Mouse (Mus musculus) left cerebral cortex, postnatal 14 days (tissue): Measurements from ENCODE around the gene Rnf150. TPM values are rescaled to one million over a fixed set of nuclear protein-coding genes. Genes with fewer than 3 reads are reported as not detected.

Experiments
- DNase-seq, 2 experiments: peaks; one replicate each; pipeline ENCODE4 v3.0.0; 2021 to 2022; ENCODE audit warnings: low spot score in 2 of 2, mixed read lengths in 1 of 2
- intact Hi-C: fragments of 180-260 bp; cut with DNase I; formaldehyde crosslinking; loops from one replicate; pipeline ENCODE4 v1.15.1; 2025
- total RNA-seq, 2 experiments: library from RNA; stranded (reverse); gene quantifications; 2 replicates each; pipeline ENCODE4 v1.2.3; 2021

Rnf150 gene
- total RNA-seq, 2 experiments from 2014 or later: 33.0 to 35.0 TPM

DNA sequence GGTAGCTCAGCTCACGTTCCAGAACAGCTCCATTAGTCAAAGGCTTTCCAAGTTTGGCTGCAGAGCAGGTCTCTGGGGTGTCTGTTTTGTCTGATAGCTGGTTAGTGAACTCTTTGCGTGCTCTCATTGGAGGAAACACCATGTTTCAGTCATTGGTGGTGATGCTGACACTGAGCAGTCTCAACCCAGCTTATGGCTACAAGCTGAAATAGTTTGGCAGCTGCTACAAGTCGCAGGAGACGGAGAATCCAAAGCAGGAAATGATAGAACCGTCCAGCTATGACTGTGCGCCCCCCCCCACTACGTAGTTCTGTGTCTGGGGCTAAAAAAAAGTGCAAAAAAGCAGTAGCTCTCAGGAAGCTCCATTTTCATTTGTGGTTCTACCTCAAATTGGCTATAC is 12.0 kb downstream of the Rnf150 start:
- intact Hi-C loops: no loop called here
- no peak for DNase-seq

DNA sequence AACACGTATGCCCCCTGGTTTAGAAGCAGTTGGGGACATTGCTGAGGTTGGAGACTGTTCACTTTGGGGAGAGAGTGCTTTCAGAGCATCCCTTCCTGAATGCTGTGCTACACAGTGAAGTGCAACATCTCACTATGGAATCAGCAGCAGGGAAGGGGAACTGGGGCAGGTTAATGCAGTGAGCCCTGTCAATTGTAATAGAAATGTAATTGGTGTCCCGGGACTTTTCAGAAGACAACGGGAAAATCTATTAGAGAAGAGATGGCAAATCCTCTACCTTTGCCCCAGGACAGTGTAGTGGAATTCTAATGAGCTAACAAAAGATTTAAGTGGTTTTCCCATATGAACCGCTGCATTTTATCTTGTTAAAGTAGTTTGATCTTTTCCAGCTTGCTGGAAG is 21.3 kb downstream of the Rnf150 start:
- no peak for DNase-seq
- intact Hi-C loops: no loop called here

DNA sequence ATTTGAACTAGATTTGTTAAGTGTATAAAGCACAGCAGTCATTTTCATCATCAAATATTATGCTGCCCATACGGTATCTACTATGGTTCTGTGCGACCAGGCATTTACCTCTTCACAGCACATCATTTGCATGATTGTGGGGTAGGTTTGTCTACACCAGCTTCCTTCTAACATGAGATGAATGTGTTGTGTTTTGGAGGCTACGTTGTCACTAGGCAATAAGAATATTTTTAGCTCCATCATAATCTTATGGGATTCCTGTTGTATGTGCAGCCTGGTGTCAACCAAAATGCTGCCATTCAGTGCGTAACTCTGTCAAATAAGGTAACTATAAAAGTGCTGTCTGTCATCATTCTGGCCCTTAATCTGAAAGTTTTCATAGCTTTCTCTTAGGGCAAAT is 24.1 kb downstream of the Rnf150 start:
- intact Hi-C loops: no loop called here
- DNase-seq: no peak

DNA sequence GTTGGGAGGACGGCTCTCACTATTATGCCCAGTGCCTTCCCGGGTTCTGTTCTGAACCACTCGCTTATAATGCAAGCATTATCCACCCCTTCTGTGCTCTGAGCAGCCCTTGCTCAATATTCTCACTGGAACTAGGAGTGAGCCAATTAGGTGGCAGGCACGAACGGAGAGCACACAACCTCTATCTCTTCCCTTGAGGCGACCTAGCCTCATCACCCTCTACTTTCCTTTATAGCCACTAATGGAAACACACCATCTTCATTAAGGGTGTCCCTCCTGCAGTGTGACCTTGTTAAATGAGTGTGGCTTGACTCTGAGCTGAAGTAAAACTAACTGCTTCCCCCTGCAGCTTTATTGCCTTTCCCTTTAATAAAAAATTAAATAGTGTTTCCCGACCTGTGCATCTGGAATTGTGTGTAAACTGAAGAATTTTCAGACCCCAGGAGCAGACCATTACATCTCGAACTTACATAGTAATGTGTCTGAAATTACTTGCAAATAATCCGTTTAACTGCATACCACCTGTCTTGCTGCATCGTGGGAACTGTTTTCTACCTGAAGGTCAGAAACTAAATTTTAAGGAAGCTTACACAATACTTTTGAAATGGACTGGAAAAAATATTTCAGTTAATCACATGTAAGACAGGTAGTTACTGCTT is 26.0 kb downstream of the Rnf150 start:
- no peak for DNase-seq
- intact Hi-C loops: no loop called here

DNA sequence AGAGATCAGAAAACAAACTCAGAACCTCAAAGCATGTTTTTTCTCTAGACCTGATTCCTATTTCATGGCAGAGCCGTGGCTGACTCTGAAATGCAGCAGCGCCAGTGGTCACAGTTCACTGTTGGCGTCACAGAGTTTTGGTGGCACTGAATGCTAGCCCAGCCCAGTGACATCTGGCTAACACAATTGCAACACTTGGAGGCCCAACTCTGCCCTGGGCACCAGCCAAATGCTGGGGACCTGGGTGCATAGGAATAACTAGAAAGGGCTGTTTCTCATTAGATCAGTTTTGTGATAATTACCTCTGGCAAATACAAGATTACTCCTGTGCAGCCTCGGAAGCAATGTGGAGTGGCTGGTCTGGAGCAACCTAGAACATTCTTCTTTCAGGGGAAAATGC is 31.9 kb downstream of the Rnf150 start:
- DNase-seq: no peak
- intact Hi-C loops: no loop called here

DNA sequence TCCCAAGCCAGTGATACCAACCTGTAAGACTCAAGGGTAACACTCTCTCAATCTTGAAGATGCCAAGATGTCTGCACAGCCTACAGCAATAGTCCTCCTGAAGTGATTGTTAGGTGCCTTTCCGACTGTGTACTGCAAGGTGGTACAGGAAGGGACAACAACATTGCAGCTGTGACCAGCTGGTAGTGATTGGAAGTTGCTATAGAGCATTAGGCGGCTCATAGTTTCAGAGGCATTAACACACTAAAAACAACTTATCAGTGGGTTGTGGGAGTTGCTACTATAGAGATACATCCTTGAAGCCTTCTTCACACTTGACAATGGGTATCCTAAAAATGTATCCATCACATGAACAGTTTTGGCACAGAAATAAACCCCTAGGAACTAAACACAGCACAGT is 33.6 kb downstream of the Rnf150 start:
- no peak for DNase-seq
- intact Hi-C loops: no loop called here

DNA sequence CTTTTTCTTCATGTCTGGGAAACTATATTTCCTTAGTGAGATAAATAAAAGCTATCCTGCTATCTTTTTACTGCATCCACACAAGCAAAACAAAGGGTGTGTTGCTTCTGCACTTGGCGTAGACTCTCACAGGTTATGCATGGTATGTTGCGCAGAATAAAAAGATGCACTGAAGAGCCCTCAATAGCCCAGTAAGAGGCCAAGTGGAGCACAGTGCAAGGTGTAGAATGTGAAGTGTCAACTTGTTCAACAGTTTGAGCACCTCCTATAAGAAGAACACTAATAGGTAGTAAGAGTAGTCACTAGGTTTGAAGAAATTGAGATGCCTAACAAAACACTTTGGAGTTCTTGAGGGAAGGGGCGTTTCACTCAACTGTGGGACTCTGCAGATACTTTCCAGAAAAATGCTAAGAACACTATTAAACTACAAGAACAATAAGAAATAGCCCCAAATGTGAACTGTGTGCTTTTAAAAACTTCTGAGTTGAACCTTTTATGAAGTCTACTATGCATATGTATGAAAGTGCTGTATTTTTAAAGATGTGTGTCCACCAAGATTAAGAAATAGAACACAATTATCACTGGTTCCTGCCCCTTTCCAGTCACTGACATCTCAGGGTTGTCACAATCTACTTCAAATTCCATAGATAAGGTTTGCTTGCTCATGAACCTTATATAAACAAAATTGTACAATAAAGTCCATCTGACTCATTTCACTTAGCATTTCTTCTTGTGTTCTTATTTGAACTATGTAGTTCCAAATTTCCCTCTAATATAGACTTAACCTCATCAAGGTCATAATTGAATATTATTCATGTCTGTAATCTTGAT is 34.7 kb downstream of the Rnf150 start:
- intact Hi-C loops: no loop called here
- DNase-seq: no peak

DNA sequence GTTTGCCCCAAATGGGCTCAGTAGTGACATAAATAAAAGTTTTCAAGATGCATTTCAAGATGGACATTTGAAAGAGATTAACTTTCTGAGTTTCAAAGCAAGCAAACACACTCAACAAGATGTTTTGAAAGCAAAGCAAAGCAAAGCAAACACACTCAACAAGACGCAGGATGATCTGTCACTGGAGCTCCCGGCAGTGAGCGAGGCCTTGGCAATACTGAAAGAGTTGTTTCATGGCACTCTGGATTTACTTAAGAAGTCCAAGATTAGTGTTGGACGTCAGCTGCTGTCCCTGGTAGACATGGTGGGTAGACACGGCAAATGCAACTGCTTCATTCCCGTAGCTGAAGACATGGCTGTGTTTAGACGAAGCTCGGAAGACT is 35.3 kb downstream of the Rnf150 start:
- DNase-seq: no peak
- intact Hi-C loops: no loop called here

DNA sequence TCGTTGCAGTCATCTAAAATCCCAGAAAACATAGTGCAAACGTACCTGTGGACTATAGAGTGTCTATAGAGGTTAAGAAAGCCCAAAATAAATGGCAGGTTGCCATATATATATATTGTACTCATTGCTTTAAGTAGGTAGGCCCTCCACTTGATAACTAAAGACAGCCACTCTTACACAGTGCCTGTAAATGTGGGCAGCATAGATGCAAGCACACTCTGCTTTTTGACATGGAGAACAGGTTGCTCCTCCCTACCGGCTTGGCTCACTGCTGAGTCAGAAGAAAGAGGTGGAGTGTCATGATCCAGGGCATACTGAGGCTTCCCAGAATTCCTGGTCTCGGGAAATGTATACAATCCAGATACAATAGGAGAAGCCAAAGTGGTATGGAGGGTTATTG is 37.8 kb downstream of the Rnf150 start:
- DNase-seq: no peak
- intact Hi-C loops: no loop called here

DNA sequence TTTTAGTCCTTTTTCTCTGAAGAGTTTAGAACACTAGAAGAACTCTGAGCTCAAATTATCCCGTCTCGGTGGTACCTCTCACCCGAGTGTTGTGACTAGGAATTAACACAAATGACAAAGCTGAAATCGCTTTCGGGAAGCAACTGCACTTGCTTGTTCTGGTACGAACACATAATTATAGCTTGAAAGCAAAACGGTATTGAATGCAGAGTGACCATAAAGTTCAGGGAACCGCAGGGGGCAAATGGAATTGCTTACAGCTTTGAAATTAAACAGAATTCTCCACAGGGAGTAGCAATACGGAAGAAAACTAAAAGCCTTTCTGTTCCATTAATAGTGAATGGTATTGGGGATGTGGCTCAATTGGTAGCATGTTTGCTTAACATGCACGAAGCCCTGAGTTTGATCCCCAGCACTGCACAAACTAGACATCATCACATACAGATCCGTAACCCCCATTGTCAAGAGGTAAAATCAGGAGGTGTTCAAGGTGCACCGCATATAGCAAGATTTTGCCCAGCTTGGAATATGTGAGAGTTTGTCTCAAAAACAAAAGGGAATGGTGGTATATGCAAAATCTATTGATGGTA is 38.5 kb downstream of the Rnf150 start:
- intact Hi-C loops: no loop called here
- DNase-seq: no peak

DNA sequence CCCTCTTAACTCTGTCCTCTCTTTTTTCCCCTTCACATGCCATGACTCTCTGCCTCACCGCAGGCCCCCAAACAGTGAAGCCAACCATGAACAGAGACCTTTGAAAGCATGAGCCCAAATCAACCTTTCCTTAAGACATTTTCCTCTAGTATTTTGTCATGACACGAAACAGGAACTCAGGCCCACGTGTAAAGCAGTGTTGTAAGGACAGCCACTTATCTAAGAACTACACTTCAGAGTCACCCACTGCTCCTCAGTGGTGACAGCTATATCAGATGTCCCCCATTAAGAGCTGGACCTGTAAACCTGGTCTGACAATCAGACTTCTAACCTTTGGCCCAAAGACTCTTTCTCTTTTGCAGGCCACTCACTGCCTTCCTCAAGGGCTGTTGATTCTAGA is 40.3 kb downstream of the Rnf150 start:
- no peak for DNase-seq

DNA sequence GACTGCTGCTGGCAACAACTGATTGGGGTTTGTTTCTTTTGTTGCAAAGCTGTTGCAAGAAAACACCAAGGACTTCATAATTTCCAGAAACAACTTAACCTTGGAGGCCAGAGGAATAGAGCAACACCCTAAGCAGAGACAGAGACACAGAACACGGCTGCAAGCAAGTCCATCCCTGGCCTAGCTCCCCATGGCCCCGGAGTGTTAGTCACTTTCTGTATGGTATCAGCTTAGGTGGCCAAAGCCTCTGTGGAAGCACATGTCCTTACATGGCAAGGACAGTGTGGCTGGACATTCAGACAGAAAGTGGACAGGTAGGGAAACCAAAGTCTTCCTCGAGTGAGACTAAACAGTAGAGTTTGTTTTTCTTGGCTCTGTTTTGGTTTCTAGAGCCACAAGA is 44.1 kb downstream of the Rnf150 start:
- intact Hi-C loops: no loop called here
- no peak for DNase-seq

More for the DNA sequence above, 40.3 kb downstream of the Rnf150 start:
- intact Hi-C loops: no loop called here

DNA sequence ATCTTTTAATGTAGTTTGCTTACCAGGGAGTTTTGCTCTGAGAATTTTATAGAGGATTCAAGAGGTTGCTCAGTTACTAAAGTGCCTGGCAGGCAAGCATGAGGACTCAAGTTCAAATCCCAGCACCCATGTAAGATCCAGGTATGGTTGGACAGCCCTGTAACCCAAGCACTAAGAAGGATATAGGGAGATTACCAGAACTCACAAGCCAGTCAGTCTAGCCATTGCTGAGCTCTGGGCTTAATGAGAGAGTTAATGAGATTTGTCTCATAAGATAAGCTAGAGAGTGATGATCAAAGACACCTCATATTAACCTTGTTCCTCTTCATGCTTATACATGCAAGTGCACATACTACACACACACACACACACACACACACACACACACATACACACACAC is 48.3 kb downstream of the Rnf150 start:
- no peak for DNase-seq
- intact Hi-C loops: no loop called here

DNA sequence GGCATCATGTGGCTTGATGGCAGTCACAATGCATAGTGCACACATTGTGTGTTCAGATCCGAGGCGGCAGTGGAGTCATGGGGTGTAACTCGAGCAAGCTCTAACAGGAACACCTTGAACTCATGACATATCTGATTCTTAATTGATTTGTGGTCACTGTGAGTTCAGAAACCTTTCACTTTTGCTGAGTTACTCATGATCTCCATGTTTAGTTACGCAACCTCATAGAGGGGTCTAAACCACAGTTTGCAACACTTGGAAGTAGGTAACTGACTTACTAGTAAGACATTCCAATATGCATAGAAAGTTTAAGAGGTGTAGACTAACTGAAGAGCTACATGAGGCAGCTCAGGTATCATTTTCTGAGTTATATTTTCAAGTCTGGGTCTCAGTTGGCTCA is 49.1 kb downstream of the Rnf150 start:
- no peak for DNase-seq
- intact Hi-C loops: no loop called here

DNA sequence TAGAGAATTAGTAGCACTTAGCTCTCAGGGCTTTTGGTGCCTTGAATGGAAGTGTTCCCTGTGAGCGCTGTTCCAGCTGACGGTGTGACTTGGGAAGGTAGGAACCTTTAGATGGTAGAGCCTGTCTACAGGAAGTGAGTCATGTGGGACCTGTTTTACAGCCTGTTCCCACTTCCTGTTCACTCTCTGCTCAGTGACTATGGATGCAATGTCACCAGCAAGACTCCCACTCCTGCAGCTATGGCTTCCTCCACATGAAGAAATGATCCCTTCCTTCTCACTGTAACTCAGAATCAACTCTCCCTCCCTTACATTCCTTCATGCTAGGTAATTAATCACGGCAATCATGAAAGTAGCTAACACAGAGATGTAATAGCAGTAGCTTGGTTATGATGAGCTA is 51.4 kb downstream of the Rnf150 start:
- DNase-seq: no peak
- intact Hi-C loops: no loop called here

DNA sequence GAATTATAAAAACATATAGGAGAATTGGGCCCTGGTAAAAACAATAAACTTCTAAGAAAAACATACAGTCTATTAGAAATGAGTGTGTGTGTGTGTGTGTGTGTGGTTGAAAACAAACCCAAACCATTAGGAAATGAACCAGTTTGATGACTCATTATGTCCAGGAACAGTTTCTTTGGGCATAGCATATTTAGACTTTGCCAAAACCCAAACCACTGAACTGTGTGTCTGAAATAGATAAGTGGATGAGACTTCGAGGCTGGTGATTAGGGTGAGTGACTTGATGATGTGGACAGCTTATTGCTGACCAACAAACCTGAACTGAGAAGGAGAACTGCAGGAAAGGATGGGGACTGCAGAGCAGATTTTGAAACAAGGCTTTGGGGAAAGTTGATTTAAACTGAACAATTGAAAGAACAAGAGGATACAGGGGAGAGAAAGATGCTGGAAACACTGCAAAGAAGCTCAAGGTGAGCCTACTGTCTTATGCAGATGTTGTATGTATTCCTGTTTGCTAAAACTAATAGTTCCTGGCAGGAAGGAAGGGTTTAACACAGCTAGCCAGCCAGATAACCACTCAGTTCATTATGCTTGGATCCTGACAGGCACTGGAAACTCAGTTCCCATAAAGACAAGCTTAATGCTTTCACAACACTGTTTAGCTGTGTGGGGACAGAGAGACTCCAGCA is 53.8 kb downstream of the Rnf150 start:
- DNase-seq: no peak
- intact Hi-C loops: no loop called here

DNA sequence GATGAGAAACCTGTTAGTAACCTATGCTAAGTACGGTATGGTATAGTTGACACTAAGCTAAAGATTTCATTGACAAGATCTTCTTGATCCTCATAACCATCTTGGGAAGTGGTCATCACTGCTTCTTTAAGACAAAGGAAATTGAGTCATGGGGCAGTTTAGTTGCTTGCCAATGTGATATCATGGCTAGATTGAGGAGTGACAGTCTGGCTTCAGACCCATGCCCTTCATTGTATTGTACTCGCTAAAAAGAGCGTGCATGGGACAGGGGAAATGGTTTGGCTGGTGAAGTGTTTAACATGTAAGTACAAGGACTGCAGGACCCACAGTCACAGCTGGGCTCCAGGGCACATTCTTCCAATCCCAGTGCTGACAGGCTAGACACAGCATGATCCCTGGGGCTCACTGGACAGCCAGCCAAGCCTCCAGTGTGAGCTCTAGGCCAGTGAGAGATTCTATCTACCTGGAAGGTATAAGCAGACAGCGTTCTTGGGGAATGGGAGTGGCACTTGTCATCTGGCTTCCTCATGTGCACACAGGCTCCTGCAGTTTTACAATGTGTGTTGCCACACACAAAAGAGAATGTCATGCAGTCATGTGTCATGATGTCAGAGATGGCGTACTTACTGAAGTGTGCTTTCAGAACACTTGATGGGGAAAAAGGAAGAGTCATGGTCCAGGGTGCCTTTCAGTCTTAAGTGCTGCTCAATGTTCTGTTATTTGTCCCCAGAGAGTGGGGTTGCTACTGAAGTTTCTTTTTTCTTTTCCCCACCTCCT is 54.6 kb downstream of the Rnf150 start:
- DNase-seq: no peak
- intact Hi-C loops: no loop called here

DNA sequence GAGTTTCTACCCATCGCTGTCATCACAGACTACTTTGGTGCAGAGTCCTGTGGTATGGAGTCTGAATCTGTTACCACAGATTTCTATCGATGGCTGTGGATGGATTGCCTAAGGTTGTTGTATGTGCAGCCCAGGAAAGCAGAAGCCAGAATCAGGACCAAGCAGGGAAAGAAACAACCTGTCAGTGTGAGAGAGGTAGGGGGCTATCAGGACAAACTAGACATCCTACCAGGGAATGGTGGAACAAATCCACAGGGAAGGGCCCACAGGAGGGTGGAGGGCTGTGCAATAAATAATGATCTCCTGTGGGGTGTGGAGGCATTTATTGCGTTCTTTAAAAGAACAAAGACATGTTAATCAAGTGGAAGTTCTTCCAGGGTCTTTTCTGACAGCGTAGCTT is 56.5 kb downstream of the Rnf150 start:
- DNase-seq: no peak
- intact Hi-C loops: no loop called here

DNA sequence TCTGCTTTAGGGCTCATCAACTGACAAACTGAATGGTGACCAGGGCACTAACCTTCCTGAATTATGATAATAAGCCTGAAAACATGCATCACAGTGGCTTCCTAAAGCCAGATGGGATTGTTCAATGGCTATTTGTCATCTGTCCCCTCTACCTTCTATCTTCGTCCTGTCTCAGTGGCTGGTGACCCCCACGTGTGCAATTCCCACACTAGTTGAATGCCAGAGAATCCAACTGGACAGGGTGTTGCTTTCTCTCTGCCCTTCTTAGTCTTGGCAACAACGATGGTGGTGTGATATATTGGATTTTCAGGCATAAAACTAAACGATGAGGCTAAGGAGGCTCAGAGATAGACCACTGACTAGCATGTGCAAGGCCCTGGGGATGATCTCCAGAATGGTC is 57.0 kb downstream of the Rnf150 start:
- DNase-seq: no peak
- intact Hi-C loops: no loop called here

DNA sequence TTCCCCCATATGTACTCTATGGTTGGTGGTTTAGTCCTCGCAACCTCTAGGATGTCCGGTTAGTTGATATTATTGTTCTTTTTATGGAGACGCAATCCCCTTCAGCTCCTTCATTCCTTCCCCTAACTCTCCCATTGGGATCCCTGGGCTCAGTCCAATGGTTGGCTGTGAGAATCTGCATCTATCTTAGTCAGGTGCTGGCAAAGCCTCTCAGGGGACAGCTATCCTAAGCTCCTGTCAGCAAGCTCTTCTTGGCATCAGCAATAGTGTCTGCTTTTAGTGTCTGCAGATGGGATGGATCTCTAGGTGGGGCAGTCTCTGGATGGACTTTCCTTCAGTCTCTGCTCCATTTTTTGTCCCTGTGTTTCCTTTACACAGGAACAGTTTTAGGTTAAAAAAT is 62.1 kb downstream of the Rnf150 start:
- intact Hi-C loops: no loop called here
- DNase-seq: no peak
